Mouse (Mus musculus): ENCODE measurements around the gene Fbxw11. TPM values are rescaled to one million over a fixed set of nuclear protein-coding genes. Genes with fewer than 3 reads are reported as not detected.

Gene Fbxw11
- polyA plus RNA-seq (2014; fragmentation: Nextera tagmentation; extraction: Ambion mirVana), result 93.5 and 120 TPM in 2 replicates

DNA sequence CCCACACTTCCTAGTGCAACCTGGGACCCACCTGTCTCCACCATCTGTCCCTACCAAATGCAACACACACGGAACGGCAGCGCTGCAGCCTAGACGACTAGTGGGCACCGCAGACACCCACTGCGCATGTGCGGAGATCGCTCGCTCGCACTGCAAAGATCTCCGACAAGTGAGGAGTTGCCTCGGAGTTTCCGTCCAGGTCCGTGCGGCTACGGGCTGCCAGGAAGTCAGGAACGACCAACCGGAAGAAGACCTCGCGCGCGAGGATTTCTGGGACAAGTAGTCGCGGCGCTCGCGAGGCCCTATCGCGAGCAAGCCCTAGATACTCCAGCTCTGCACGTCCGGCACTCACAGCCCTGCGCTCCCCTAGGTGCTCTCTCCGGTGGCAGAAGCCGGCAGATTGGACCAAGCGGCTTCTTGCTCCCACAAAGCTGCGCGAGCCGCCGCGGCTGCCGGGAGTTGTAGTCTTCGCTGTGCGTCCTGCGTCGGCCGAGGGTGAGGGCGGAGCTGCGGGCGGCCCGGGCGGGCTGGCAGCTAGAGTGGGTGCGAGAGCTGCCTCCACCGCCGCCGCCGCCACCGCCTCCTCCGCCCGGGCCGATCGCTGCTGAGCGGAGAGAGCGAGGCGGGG lies at the start of gene Fbxw11:
TSS of gene Fbxw11 (plus strand) at position 476 of the 628 bp plus-strand sequence.
- H3K27me3 ChIP-seq (ENCODE audit: control insufficient read depth, insufficient read depth, low read length), result no peaks in the 10 kb centered on the region
- under 1% methylated on average over 51 of the region's 64 CpGs for WGBS
- no peaks in the 10 kb centered on the region for H3K9me3 ChIP-seq (ENCODE audit: control insufficient read depth, low read length)
- peak within 1 kb of the TSS; percentile 95 for H3K9ac ChIP-seq (replicated peaks; ENCODE audit: low read length)
- peak; percentile 95 for ATAC-seq (ENCODE audit: low FRiP score, low TSS enrichment)
- peaks cover 14% of the 10 kb centered on the region for H3K4me1 ChIP-seq (ENCODE audit: control insufficient read depth, insufficient read depth, low read length)
- H3K27ac ChIP-seq (replicated peaks; ENCODE audit: low read depth, low read length), result peak within 1 kb of the TSS; percentile 97
- no peaks in the 10 kb centered on the region for H3K36me3 ChIP-seq (ENCODE audit: control insufficient read depth, insufficient read depth, low read length)
- H3K4me2 ChIP-seq (ENCODE audit: low read length), result peak within 1 kb of the TSS; percentile 86
- peak within 1 kb of the TSS; percentile 99 for H3K4me3 ChIP-seq (replicated peaks; ENCODE audit: low read depth, low read length)
- peak; percentile 98 for DNase-seq

DNA sequence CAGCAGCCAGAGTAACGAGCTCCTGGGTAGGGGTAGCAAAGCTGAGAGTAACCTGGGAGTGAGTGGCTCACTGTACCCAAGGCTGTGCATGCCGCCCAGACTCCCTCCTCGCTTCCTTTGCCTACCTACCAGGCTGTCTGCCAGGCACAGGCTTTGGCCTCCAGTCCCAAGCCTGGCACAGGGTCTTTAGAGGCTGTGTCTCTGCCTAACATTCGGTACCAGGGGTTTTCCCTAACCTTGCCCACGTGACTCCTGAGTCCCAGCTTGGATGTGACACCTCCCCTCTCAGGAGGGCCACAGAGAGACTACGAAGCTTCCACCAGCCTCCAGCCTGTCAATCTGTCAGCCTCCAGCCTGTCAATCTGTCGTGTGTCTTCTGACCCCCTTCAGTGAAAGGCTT lies 49.4 kb upstream of the Fbxw11 start:
- Histone ChIP-seq H3K36me3 (ENCODE audit: control insufficient read depth, insufficient read depth, low read length) (no peaks in the 10 kb centered on the region), H3K9ac (replicated peaks; ENCODE audit: low read length) (no peak overlapping the region), H3K4me1 (ENCODE audit: control insufficient read depth, insufficient read depth, low read length) (no peaks in the 10 kb centered on the region), H3K4me2 (ENCODE audit: low read length) (no peak overlapping the region), H3K27ac (replicated peaks; ENCODE audit: low read depth, low read length) (no peak overlapping the region), H3K4me3 (replicated peaks; ENCODE audit: low read depth, low read length) (no peak overlapping the region), H3K9me3 (ENCODE audit: control insufficient read depth, low read length) (no peaks in the 10 kb centered on the region), H3K27me3 (ENCODE audit: control insufficient read depth, insufficient read depth, low read length) (no peaks in the 10 kb centered on the region)
- 79% methylated on average over 7 of the region's 7 CpGs for WGBS
- DNase-seq (no peak), ATAC-seq (ENCODE audit: low FRiP score, low TSS enrichment) (no peak)

DNA sequence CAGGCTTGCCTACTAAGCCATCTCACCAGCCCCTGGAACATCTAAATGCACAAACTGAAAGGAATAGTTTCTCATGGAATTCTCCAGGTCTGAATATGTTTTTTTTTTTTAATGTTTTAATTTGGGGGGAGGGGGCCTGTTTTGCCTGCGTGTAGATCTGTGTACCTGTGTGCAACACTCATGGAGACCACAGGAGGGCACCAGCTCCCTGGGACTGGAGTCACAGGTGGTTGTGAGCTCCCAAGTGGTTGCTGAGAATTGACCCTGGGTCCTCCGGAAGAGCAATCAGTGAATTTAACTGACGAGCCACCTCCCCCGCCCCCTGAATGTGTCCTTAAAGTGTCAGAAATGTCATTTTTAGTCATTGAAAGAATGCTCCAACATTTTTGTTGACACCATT lies 48.4 kb upstream of the Fbxw11 start:
- Histone ChIP-seq H3K36me3 (ENCODE audit: control insufficient read depth, insufficient read depth, low read length) (no peaks in the 10 kb centered on the region), H3K4me3 (replicated peaks; ENCODE audit: low read depth, low read length) (no peak overlapping the region), H3K27me3 (ENCODE audit: control insufficient read depth, insufficient read depth, low read length) (no peaks in the 10 kb centered on the region), H3K27ac (replicated peaks; ENCODE audit: low read depth, low read length) (no peak overlapping the region), H3K4me2 (ENCODE audit: low read length) (no peak overlapping the region), H3K9me3 (ENCODE audit: control insufficient read depth, low read length) (no peaks in the 10 kb centered on the region), H3K4me1 (ENCODE audit: control insufficient read depth, insufficient read depth, low read length) (no peaks in the 10 kb centered on the region), H3K9ac (replicated peaks; ENCODE audit: low read length) (no peak overlapping the region)
- DNase-seq, result no peak
- ATAC-seq (ENCODE audit: low FRiP score, low TSS enrichment), result no peak
- WGBS, result 95% methylated on average over 4 of the region's 4 CpGs

DNA sequence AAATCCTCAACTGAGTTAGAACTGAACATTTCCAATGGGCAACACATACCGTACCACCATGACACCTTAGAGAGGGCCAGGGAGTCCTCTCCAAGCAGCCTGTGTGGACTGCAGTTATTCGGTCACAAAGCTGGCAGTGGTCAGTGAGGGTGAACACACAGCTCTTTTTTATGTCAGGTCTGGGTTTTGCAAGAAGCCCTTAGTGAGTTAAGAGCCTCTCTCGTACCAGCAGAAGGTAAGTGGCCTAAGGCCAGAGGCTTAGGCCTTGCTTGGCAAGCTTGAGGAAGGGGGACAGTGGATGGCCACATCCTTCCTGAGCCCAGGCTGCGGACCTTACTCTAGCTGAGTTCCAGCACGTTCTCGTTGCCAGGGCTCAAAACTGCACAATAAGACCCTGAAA lies 42.2 kb upstream of the Fbxw11 start:
- H3K27me3 ChIP-seq (ENCODE audit: control insufficient read depth, insufficient read depth, low read length), result no peaks in the 10 kb centered on the region
- no peak for DNase-seq
- no peak for ATAC-seq (ENCODE audit: low FRiP score, low TSS enrichment)
- H3K9me3 ChIP-seq (ENCODE audit: control insufficient read depth, low read length), result no peaks in the 10 kb centered on the region
- no peak overlapping the region for H3K4me3 ChIP-seq (replicated peaks; ENCODE audit: low read depth, low read length)
- no peak overlapping the region for H3K4me2 ChIP-seq (ENCODE audit: low read length)
- WGBS, result 90% methylated on average over 6 of the region's 6 CpGs
- H3K9ac ChIP-seq (replicated peaks; ENCODE audit: low read length), result no peak overlapping the region
- 0 out of 2 replicates have a peak, but pooled peaks cover 2% of the 10 kb centered on the region for H3K4me1 ChIP-seq (ENCODE audit: control insufficient read depth, insufficient read depth, low read length)
- no peaks in the 10 kb centered on the region for H3K36me3 ChIP-seq (ENCODE audit: control insufficient read depth, insufficient read depth, low read length)
- no peak overlapping the region for H3K27ac ChIP-seq (replicated peaks; ENCODE audit: low read depth, low read length)

DNA sequence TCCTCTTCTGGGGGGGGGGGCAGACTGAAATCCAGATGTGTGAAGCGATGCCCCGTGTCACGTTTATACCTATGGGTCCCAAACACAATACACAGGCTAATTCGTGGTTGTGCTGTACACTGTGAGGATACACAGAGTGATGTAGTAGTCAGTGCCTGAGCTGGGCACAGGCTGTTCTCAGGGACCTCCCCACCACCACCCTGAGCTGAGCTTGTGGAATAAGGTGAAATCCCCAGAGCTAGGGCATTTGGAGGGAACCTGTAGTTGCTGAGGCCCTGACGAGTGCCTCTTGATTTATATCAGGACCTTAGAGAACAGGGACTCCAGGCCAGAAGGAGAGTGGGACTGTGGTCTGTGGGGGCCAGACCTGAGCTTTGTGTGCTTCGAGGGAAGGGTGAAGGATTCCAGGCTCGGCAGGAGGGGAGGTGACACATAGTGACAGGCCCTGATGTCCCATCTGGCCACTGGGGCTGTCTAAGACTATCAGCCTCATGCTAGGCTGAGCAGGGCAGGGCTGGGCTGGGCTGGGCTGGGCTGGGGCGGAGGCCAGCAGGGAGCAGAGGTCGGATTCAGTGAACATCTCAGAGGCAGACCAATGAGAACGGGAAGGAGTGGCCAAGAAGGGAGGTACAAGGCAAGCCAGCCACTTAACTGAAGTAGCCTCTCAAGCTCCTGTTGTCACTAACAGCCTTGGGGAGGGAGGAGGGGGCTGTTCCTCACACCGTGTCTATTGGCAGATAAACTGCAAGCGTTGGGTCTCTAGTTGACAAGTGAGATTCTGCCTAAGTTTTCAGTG lies 40.8 kb upstream of the Fbxw11 start:
- H3K4me2 ChIP-seq (ENCODE audit: low read length), result no peak overlapping the region
- H3K27ac ChIP-seq (replicated peaks; ENCODE audit: low read depth, low read length), result no peak overlapping the region
- ATAC-seq (ENCODE audit: low FRiP score, low TSS enrichment) (no peak), DNase-seq (no peak)
- H3K9ac ChIP-seq (replicated peaks; ENCODE audit: low read length), result no peak overlapping the region
- 42% methylated on average over 12 of the region's 12 CpGs for WGBS
- no peaks in the 10 kb centered on the region for H3K9me3 ChIP-seq (ENCODE audit: control insufficient read depth, low read length)
- H3K27me3 ChIP-seq (ENCODE audit: control insufficient read depth, insufficient read depth, low read length), result no peaks in the 10 kb centered on the region
- H3K4me1 ChIP-seq (ENCODE audit: control insufficient read depth, insufficient read depth, low read length), result 0 out of 2 replicates have a peak, but pooled peaks cover 2% of the 10 kb centered on the region
- H3K36me3 ChIP-seq (ENCODE audit: control insufficient read depth, insufficient read depth, low read length), result no peaks in the 10 kb centered on the region
- no peak overlapping the region for H3K4me3 ChIP-seq (replicated peaks; ENCODE audit: low read depth, low read length)

DNA sequence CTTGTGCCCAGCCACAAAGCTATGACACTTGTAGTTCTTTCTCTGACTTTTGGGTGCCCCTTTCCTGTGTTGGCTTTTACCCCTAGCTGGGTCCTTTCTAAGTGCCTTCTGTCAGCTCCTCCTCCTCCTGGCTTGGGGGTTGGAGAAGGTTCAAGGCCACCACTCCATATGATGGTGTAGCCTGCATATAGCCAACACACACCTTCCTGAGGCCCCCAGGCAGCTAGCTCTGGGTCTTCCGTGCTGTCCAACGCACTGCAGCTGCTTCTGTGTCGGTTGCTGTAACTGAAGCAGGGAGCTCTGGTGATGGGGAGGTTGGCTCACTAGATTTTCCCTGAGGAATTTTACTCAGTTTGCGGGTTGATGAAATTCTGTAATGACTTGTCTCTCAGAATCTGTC lies 37.9 kb upstream of the Fbxw11 start:
- H3K27me3 ChIP-seq (ENCODE audit: control insufficient read depth, insufficient read depth, low read length), result no peaks in the 10 kb centered on the region
- no peaks in the 10 kb centered on the region for H3K9me3 ChIP-seq (ENCODE audit: control insufficient read depth, low read length)
- ATAC-seq (ENCODE audit: low FRiP score, low TSS enrichment) (no peak), DNase-seq (no peak)
- H3K4me1 ChIP-seq (ENCODE audit: control insufficient read depth, insufficient read depth, low read length), result 0 out of 2 replicates have a peak, but pooled peaks cover 2% of the 10 kb centered on the region
- no peaks in the 10 kb centered on the region for H3K36me3 ChIP-seq (ENCODE audit: control insufficient read depth, insufficient read depth, low read length)
- H3K4me3 ChIP-seq (replicated peaks; ENCODE audit: low read depth, low read length), result no peak overlapping the region
- no peak overlapping the region for H3K9ac ChIP-seq (replicated peaks; ENCODE audit: low read length)
- no peak overlapping the region for H3K27ac ChIP-seq (replicated peaks; ENCODE audit: low read depth, low read length)
- 76% methylated on average over 4 of the region's 4 CpGs for WGBS
- no peak overlapping the region for H3K4me2 ChIP-seq (ENCODE audit: low read length)

DNA sequence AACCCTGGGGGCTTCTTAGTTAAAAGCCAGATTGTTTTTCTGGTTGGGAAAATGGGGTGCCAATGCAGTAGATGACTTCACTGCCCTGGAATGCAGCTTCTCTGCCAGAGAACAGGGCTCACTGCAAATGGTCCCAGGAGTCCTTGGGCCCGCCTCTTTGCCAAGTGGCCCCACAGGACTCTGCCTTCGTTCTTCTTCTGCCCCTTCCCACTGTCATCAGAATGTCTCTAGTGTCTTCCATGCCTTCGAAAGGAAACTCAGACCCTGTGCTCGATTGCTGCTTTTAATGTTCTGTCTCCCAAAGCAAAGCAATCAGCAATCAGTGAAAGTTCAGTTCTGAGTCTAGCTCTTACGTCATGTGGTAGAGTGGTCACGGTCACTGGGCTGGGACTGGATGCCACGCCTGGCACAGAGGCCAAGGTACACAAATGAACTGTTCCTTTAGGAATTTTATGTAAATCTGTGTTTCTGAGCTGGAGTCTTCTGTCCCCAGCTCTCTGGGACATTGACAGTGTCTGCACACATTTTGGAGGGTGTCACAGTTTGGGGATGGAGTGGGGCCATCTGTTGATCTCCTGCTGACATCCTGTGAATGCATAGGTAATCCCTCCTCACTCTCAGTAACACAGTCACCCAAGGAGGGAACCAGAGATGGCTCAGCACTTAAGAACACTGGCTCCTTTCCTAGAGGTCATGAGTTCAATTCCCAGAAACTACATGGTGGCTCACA lies 37.2 kb upstream of the Fbxw11 start:
- Histone ChIP-seq H3K36me3 (ENCODE audit: control insufficient read depth, insufficient read depth, low read length) (no peaks in the 10 kb centered on the region), H3K9me3 (ENCODE audit: control insufficient read depth, low read length) (no peaks in the 10 kb centered on the region), H3K4me1 (ENCODE audit: control insufficient read depth, insufficient read depth, low read length) (0 out of 2 replicates have a peak, but pooled peaks cover 2% of the 10 kb centered on the region), H3K27ac (replicated peaks; ENCODE audit: low read depth, low read length) (no peak overlapping the region), H3K27me3 (ENCODE audit: control insufficient read depth, insufficient read depth, low read length) (no peaks in the 10 kb centered on the region), H3K4me3 (replicated peaks; ENCODE audit: low read depth, low read length) (no peak overlapping the region), H3K9ac (replicated peaks; ENCODE audit: low read length) (no peak overlapping the region), H3K4me2 (ENCODE audit: low read length) (no peak overlapping the region)
- DNase-seq, result no peak
- 70% methylated on average over 7 of the region's 7 CpGs for WGBS
- no peak for ATAC-seq (ENCODE audit: low FRiP score, low TSS enrichment)

DNA sequence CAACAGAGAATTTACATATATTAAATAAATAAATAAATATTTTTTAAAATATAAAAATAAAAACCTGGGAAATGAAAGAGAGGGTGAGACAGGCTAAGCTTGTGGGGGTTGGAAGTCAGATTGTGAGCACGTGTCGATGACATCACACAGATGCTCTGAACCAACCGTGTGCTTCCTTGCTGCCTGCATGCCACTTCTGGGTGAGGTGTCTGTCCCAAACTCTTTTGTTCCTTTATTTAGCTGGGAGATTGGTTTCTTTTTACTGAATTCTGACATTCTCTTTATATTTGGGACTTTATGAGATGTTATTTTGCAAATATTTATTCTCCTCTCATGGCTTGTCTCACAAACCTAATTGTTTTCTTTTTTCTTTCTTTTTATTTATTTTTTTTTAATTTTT lies 36.6 kb upstream of the Fbxw11 start:
- H3K36me3 ChIP-seq (ENCODE audit: control insufficient read depth, insufficient read depth, low read length), result no peaks in the 10 kb centered on the region
- H3K27me3 ChIP-seq (ENCODE audit: control insufficient read depth, insufficient read depth, low read length), result no peaks in the 10 kb centered on the region
- no peak overlapping the region for H3K27ac ChIP-seq (replicated peaks; ENCODE audit: low read depth, low read length)
- H3K4me3 ChIP-seq (replicated peaks; ENCODE audit: low read depth, low read length), result no peak overlapping the region
- no peak for DNase-seq
- no peak for ATAC-seq (ENCODE audit: low FRiP score, low TSS enrichment)
- 0 out of 2 replicates have a peak, but pooled peaks cover 2% of the 10 kb centered on the region for H3K4me1 ChIP-seq (ENCODE audit: control insufficient read depth, insufficient read depth, low read length)
- WGBS, result 96% methylated on average over 3 of the region's 3 CpGs
- H3K4me2 ChIP-seq (ENCODE audit: low read length), result no peak overlapping the region
- H3K9me3 ChIP-seq (ENCODE audit: control insufficient read depth, low read length), result no peaks in the 10 kb centered on the region
- no peak overlapping the region for H3K9ac ChIP-seq (replicated peaks; ENCODE audit: low read length)

Data from midbrain, embryonic 14.5 days (tissue).